Mouse (Mus musculus) frontal cortex, postnatal 10 days (tissue): Measurements from ENCODE around the gene Flot2.

ENCODE experiments used
- DNase-seq, 2 experiments: peaks; one replicate each; pipeline ENCODE4 v3.0.0; 2022; ENCODE audit warnings: low spot score in 2 of 2, mixed read lengths in 1 of 2

The Flot2 gene

GRCm38 (mm10) chr11:78062563-78062962, 24.8 kb downstream of the Flot2 start:
- DNase-seq, result no peak

- no peak for DNase-seq
Measured at GRCm38 (mm10) chr11:78065906-78066305, 28.2 kb downstream of the Flot2 start.

- DNase-seq, result no peak
Measured at GRCm38 (mm10) chr11:78066641-78067040, 28.9 kb downstream of the Flot2 start.

GRCm38 (mm10) chr11:78067566-78067965, 29.8 kb downstream of the Flot2 start:
- DNase-seq, result no peak

GRCm38 (mm10) chr11:78069130-78069529, 31.4 kb downstream of the Flot2 start:
- DNase-seq, result no peak

GRCm38 (mm10) chr11:78069646-78070045, 31.9 kb downstream of the Flot2 start:
- no peak for DNase-seq

GRCm38 (mm10) chr11:78071938-78072337, 34.2 kb downstream of the Flot2 start:
- DNase-seq, result no peak

GRCm38 (mm10) chr11:78072425-78073130, 34.8 kb downstream of the Flot2 start:
- no peak for DNase-seq

GRCm38 (mm10) chr11:78073577-78074276, 36.0 kb downstream of the Flot2 start:
- DNase-seq, result no peak

GRCm38 (mm10) chr11:78074277-78074652, 36.5 kb downstream of the Flot2 start:
- no peak for DNase-seq

- no peak for DNase-seq
Measured at GRCm38 (mm10) chr11:78074666-78075065, 36.9 kb downstream of the Flot2 start.

GRCm38 (mm10) chr11:78079961-78080921, 42.5 kb downstream of the Flot2 start, which contains the start of gene Eral1:
Gene Eral1 (minus strand): TSS chr11:78080383.
- DNase-seq, result peak; percentile 60 to 80

- DNase-seq, result no peak
Measured at GRCm38 (mm10) chr11:78083595-78083994, 45.9 kb downstream of the Flot2 start.

- no peak for DNase-seq
Measured at GRCm38 (mm10) chr11:78086925-78087479, 49.3 kb downstream of the Flot2 start.

GRCm38 (mm10) chr11:78087756-78088281, 50.1 kb downstream of the Flot2 start:
- DNase-seq, result no peak

- no peak for DNase-seq
Measured at GRCm38 (mm10) chr11:78094137-78094503, 56.4 kb downstream of the Flot2 start.

- peak; percentile 83 to 89 for DNase-seq
Measured at GRCm38 (mm10) chr11:78094504-78095143, 56.9 kb downstream of the Flot2 start, which contains the start of gene Fam222b. Gene Fam222b (plus strand): TSS chr11:78094660.

- DNase-seq, result no peak
Measured at GRCm38 (mm10) chr11:78095144-78095516, 57.4 kb downstream of the Flot2 start.

GRCm38 (mm10) chr11:78097077-78097476, 59.3 kb downstream of the Flot2 start:
- DNase-seq, result no peak

GRCm38 (mm10) chr11:78100746-78101145, 63.0 kb downstream of the Flot2 start:
- DNase-seq, result no peak

- DNase-seq, result no peak
Measured at GRCm38 (mm10) chr11:78102142-78102541, 64.4 kb downstream of the Flot2 start.
